Mouse (Mus musculus) heart, adult 8-10 months (tissue): Measurements from ENCODE around the gene Krtap3-2. TPM values are rescaled to one million over a fixed set of nuclear protein-coding genes. Genes with fewer than 3 reads are reported as not detected.

Source experiments
- total RNA-seq, 4 experiments: library from RNA; stranded (reverse); gene quantifications; 2 replicates each; pipeline ENCODE4 v1.2.4; 2022

Krtap3-2 gene
- total RNA-seq, 4 experiments from 2014 or later: not detected

Other genes starting within 250 kb of the Krtap3-2 start
- gene Krt25, start 233.9 kb downstream of the Krtap3-2 start, total RNA-seq: not detected
- gene Krt26, start 218.9 kb downstream of the Krtap3-2 start, total RNA-seq: not detected
- gene Krt27, start 205.7 kb downstream of the Krtap3-2 start, total RNA-seq: not detected
- not detected for gene Krt28, start 181.9 kb downstream of the Krtap3-2 start, total RNA-seq
- 1 to 10 TPM; 3.3 to 5.8 (median 5.0) TPM for gene Krt10, start 167.5 kb downstream of the Krtap3-2 start, total RNA-seq
- not detected for gene Krt12, start 134.6 kb downstream of the Krtap3-2 start, total RNA-seq
- not detected for gene Krt20, start 118.7 kb downstream of the Krtap3-2 start, total RNA-seq
- gene Krt23, start 63.7 kb downstream of the Krtap3-2 start, total RNA-seq: not detected
- gene Krt39, start 35.5 kb downstream of the Krtap3-2 start, total RNA-seq: not detected
- not detected for gene Krt40, start 13.7 kb downstream of the Krtap3-2 start, total RNA-seq
- not detected for gene Krtap3-3, start 6.0 kb downstream of the Krtap3-2 start, total RNA-seq
- not detected for gene Gm11939, start 2.6 kb upstream of the Krtap3-2 start, total RNA-seq
- not detected for gene Krtap3-1, start 9.8 kb upstream of the Krtap3-2 start, total RNA-seq
- not detected for gene Krtap1-5, start 24.2 kb upstream of the Krtap3-2 start, total RNA-seq
- gene Krtap1-4, start 26.8 kb upstream of the Krtap3-2 start, total RNA-seq: not detected
- gene Krtap1-3, start 34.5 kb upstream of the Krtap3-2 start, total RNA-seq: not detected
- gene Krtap9-3, start 41.3 kb upstream of the Krtap3-2 start, total RNA-seq: not detected
- not detected for gene Gm11938, start 46.5 kb upstream of the Krtap3-2 start, total RNA-seq
- not detected for gene Gm11937, start 53.3 kb upstream of the Krtap3-2 start, total RNA-seq
- not detected for gene Krtap2-4, start 58.0 kb upstream of the Krtap3-2 start, total RNA-seq
- not detected for gene Gm11562, start 63.6 kb upstream of the Krtap3-2 start, total RNA-seq
- not detected for gene Krtap4-1, start 71.4 kb upstream of the Krtap3-2 start, total RNA-seq
- not detected for gene Krtap4-2, start 78.2 kb upstream of the Krtap3-2 start, total RNA-seq
- gene Krtap4-7, start 87.2 kb upstream of the Krtap3-2 start, total RNA-seq: not detected
- not detected for gene Gm11555, start 93.4 kb upstream of the Krtap3-2 start, total RNA-seq
- not detected for gene Gm11563, start 102.1 kb upstream of the Krtap3-2 start, total RNA-seq
- gene Krtap4-6, start 109.1 kb upstream of the Krtap3-2 start, total RNA-seq: not detected
- not detected for gene Gm14190, start 133.9 kb upstream of the Krtap3-2 start, total RNA-seq
- gene Gm14180, start 177.4 kb upstream of the Krtap3-2 start, total RNA-seq: not detected
- gene Gm11595, start 216.1 kb upstream of the Krtap3-2 start, total RNA-seq: not detected
- not detected for gene Krtap4-8, start 223.9 kb upstream of the Krtap3-2 start, total RNA-seq
- not detected for gene Krtap4-9, start 228.3 kb upstream of the Krtap3-2 start, total RNA-seq
- not detected for gene Gm11596, start 236.6 kb upstream of the Krtap3-2 start, total RNA-seq
- gene Gm11569, start 242.1 kb upstream of the Krtap3-2 start, total RNA-seq: not detected
- not detected for gene Gm11554, start 247.6 kb upstream of the Krtap3-2 start, total RNA-seq